Mouse (Mus musculus): ENCODE measurements at regions not wholly inside any gene's neighbourhood (a gene's known extent, or its start where the extent isn't known, plus 50 kb on each side); places are given as distances from the start of the nearest gene placed in this dataset.
"Not testable (repeated sequence)": the region's sequence is repeated elsewhere in the genome, so short reads cannot be mapped to it uniquely, and the experiment has no call there.

DNA sequence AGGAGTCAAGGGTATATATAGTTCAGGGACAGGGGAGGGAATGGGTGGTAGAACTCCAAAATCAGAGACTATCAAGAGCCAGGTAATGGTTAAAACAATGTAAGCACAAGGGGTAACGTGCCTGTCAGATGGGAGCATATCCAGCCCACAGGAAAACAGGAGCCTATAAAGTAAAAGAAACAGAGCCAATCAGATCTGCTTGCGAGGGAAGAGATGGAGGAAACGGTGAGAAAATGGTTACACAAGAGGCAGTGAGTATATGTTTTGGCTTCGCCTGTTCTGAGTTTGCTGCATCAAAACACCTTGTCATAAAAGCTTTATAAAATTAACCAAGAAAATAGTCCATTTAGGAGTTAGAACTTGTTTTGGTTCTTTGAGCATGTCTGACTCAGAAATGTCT, 204.6 kb upstream of the Serp2 start:
- no peak for DNase-seq (ENCODE audit: extremely low read depth, insufficient read length, low spot score)

DNA sequence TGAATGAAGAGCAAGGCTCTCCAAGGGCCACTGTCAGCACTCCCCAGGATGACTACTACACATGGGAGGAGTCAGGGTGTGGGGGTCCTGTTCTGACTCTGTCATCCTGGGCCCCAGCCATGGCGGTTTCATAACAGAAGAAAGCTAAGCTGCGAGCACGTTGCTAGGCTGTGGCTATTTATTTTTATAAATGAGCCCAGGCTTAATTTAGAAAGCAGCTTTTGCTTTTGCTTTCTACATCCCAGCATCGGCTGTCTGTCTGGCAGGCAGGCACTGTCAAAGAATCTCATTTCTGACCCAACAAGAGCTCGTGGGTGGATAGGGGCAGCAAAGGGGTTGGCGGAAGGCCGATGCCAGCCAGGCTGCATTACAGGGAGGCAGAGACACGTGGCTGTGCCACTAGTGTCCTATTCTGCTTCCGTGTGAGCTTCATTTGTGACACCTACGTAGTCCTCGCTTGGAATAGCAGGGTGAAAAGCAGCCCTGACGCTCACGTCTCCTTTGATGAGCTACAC, 203.9 kb upstream of the Serp2 start:
- no peak for DNase-seq (ENCODE audit: extremely low read depth, insufficient read length, low spot score)

DNA sequence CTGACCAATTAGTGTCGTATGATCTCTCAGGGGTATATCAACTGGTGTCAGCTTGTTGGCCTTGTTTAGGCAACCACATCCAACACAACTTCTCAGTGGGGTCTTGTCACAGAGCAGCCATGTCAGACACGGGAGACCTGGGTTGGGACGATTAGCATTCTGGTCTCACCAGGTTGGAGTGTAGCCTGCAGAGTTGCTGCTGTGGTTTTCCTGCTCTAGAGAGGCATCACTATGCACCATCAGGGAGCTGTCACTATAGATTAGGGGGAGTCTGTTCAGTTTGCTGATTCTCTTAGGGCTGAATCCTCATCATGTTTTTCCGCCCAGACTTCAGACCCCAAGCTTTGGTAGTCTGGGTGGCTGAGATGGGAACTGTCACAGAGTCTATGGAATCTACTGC, 202.7 kb upstream of the Serp2 start:
- DNase-seq (ENCODE audit: extremely low read depth, insufficient read length, low spot score) = no peak

DNA sequence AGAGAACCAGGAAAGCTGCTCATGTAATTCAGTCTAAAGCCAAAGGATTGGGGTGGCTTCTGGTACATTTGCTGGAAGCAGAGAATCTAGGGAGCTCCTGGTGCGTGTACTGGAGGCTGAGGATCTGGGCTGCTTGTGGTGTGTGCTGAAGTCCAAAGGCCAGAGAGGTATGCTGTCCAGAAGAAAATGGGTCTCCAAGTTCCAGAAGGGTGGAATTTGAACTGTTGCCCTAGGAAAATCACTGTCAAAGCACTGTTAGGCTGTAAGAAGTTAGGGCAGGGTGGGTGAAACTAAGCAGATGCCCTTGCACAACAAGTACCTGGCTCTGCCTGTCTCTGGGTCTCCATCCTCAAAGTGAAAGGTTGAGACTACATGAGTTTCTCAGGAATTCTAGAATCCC, 201.9 kb upstream of the Serp2 start:
- no peak for DNase-seq (ENCODE audit: extremely low read depth, insufficient read length, low spot score)

DNA sequence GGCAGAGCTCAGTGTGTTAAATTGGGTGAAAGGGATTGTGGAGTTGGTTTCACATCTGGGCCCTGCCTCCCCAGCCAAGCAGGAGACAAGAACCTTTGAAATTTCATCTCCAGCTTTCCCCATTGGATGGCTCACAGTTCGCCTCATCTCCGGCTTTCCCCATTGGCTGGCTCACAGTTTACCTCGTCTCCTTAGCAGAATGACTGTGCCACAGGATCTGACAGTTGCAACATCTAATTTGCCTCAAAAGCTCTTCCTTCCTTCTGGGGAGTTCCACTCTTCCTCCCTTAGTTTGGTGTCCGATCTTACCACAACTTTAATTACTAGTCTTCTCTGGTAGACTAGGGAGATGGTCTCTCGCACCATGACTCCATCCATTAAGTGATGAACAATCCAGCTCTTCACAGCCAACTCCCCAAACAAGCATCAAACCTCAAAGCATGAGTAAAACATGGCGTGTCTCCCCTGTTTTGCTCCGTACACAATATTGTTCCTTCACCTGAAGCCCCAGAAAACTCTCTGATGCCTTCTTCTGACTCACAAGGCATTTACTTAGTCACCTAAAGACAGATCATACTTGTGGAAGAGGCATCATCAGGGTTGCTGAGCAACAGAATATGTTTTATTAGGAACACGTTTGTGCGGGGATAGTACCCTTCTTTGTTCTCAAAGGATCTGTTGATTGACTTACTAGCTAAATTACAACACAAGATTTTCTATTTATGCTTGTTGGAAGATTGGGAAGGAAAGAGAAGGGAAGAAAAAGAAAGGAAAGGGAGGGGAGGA, 199.1 kb upstream of the Serp2 start:
- peak; percentile 42 for DNase-seq (ENCODE audit: extremely low read depth, insufficient read length, low spot score)

DNA sequence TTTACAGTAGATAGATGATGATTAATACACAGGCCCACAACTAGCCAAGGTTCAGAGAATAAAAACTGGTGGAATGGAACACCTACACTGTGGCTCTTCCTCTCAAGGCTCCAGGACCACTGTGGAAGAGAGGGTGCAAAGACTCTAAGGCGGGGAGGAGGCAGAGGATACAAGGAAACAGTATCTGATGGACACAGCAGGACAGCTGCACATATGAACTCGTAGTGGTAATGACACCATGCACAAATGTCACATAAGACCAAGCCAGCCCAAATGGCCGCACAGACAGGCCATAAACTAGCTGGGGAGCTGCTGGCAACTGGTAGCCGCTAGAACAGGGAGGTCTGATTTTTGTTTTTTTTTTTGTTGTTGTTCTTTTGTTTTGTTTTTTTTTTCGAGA, 197.0 kb upstream of the Serp2 start:
- DNase-seq (ENCODE audit: extremely low read depth, insufficient read length, low spot score) = no peak

DNA sequence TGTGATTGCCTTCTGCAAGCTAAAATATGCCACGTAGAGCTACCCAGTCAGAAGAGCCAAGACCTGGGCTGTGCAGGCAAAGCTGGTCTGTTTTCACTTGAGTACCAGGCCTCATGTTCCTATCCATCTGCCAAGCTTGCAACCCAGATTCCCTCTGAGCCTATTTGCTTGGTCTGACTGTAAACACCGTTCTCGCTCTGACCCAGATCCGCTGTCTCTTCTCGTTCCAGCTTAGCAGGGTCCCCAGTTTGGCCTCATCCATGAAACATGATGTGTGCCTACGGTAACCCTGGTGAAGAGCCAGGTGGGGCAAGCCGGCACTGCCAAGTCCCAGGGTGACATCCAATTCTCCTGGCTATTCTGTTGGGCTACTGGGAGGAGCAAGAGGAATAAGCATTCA, 192.5 kb upstream of the Serp2 start:
- no peak for DNase-seq (ENCODE audit: extremely low read depth, insufficient read length, low spot score)

DNA sequence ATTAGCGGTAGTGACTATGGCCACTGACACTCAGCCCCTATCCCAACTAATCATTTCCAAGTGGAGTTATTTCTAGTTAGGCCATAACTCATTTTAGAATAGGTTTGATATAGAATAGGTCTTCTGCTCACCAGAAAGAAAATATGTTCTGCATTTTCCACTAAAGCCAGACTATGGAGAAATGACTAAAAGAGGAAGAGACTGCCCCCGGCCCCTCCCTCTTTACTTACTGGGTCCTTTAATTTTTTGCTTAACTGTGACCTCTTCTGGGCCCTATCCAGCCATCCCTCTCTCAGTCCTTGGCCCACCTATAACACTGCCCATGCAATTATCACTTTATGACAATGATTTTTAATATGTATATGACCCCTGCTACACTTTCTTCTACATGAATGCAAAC, 192.0 kb upstream of the Serp2 start:
- DNase-seq (ENCODE audit: extremely low read depth, insufficient read length, low spot score) = no peak

DNA sequence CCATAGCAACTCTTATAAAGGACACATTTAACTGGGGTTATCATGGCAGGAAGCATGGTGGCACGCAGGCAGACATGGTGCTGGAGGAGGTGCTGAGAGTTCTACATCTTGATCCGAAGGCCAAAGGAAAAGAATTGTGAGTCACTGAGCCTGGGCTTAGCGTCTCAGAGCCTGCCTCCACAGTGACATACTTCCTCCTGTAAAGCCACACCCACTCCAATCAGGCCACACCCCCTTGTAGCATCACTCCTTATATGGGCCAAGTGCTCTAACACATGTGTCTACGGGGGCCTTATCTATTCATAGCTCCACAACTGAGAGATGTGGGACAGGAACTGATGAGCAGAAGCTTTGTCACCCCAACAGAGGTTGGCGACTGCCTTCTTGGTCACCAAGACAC, 191.1 kb upstream of the Serp2 start:
- DNase-seq (ENCODE audit: extremely low read depth, insufficient read length, low spot score) = no peak

DNA sequence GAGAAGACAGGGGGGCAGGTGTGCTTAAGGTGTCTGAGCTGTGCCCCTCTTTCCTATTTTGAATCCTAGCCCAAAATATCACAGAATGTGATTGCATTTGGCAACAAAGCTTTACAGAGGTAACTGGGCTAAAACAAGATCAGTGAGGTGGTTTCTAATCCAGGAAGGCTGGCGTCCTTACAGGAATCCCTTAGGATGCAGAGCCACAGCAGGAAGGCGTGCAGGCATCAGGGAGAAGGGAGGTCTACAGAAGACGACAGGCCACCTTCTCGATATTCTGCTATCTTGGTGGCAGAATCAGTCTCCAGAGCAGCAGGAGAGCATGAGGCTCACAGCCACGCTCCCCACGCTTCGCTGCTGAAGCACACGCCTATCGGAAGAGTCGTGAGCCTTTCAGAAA, 189.6 kb upstream of the Serp2 start:
- no peak for DNase-seq (ENCODE audit: extremely low read depth, insufficient read length, low spot score)

DNA sequence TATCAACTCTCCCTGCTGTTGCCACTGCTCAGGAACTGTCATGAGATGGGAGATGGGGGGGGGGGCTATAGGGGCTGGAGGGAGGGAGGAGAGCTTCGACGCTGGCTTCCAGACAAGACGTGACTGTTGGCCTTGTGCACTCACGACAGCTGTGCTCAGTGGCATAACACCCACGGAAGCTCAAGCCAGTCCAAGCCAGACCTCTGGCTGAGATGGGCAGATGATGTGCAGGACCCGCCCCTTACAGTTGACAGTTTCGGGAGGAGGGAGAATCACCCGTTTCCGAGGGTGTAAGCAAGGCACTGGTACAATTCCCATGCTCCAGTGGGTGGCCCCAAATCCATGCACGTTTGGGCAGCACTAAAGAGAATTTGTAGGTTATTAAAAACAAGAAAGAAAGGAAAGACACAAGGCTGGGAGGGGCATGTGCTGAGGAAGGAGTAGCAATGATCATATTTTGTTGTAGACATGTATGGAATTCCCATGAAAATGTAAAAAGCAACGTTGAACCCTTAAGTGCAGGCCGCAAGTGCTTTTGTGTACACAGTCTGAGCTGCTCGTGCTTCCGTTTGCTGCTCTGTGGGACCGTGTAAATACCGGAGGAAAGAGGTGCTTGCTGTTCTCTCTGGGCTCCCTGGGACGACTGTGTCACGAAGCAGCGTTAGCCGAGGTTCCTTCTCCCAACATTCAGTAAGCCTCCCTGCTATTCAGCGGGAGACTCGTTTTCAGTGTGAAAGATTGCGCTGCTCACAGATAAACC, 188.2 kb upstream of the Serp2 start:
- DNase-seq (ENCODE audit: extremely low read depth, insufficient read length, low spot score) = no peak

DNA sequence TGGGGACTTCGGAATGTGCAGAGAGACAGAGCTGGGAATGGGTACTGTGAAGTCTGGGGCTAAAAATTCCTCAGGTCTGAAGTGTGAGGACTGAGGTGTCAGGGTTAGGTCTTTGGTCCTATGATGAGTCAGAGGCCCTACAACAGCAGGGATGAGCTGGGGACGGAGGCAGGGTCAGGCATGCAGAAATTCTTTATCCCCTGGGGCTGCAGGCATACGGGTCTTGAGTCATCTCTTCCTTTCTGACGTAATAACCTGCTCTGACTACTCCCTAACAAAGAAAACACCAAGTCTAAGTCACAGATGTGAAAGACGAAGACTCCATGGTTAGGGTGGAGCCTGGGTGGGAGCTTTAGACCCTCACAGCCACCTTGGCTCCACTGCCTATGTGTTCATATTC, 185.6 kb upstream of the Serp2 start:
- peak; percentile 58 for DNase-seq (ENCODE audit: extremely low read depth, insufficient read length, low spot score)

DNA sequence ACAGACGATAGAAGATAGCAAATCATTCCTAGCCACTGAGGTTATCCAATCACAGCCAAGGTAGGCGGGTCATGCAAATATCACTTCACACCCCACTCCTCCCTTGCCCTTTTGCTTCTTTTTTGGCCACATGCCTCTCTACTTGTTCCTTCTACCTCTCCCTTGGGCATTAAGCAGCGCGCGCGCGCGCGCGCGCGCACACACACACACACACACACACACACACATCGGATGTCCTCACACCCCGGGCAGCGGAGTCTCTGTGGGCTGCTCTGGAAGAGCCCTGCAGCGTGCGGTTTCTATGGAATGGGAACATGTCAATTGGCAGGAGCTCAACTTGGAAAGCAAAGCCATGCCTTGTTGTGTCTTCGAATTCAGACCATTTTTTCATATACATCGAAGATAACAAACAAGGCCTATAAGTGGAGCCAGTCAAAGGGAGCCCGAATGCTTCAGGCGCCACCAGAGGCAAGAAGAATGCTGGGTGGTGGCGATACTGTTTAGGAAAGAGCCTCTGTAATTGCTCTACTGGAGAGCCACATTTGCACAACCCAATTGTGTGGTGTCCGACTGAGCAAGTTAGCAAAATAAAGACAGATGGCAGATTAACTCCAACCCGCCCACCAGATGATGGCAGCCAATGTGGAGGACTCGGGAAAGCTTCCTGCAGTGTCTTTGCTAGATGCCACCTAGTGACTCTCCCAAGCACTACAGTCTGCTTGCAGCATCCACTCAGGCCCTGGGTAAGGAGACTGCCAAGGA, 183.3 kb upstream of the Serp2 start:
- DNase-seq (ENCODE audit: extremely low read depth, insufficient read length, low spot score) = no peak

DNA sequence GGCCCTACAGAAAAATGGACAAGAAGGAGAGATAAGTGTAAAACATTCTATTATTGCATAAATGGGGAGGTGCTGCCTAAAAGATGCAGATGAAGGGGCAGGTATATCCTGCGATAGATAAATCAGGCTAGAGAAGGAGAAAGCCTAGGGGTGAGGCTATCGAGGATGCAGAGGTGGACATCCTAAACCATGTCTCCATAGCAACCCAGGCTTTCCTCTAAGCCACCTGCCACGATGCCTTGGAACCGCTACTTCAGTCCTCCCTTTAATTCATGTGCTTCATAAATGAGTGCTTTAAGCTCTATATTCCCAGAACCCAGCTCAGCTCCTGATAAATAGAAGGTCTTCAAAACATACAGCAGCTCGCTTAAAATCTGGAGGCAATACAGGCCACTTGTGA, 179.3 kb upstream of the Serp2 start:
- DNase-seq (ENCODE audit: extremely low read depth, insufficient read length, low spot score) = no peak

DNA sequence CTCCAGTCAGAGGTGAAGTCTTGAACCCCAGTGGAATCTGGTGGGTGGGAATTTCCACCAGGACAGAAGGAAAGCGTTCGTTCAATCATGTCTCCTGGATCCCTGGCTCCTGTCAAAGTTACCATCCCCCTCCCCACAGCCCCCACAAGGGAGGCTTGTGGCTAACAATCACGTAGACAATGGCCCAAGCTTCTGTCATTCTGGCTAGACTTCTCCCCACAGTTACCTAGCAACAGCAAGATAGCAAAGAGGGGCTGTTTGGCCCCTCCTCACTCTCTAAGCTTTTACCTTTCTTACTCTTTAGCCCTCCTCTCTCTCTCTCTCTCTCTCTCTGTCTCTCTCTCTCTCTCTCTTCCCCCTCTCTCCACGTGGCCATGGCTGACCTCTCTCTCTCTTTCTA, 178.4 kb upstream of the Serp2 start:
- DNase-seq (ENCODE audit: extremely low read depth, insufficient read length, low spot score) = no peak

DNA sequence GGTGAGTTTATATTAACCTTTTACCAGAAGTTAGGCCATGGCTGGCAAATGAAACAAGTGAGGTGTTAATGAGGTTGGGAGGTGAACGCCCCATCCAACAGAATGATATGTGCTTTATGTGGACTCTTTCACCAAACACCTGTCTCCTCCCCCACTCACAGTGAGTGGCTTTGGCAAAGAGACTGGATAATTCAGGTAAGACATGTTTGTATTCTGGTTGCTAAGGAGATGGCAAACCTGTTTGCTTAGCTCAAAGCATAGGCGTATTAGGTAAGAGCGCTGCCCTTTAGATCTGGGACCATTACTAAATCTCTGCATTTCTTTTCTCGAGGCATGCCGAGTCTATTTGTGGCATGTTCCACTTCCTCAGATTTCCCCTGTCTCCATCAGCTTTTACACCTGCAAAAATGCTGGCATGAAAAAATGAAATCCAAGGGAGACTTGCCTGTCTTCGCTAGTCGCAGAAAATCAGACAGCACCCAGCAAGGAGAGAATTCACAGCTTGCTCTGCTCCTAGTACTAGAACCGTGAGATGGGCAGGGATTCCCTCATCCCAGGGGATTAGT, 176.7 kb upstream of the Serp2 start:
- no peak for DNase-seq (ENCODE audit: extremely low read depth, insufficient read length, low spot score)

DNA sequence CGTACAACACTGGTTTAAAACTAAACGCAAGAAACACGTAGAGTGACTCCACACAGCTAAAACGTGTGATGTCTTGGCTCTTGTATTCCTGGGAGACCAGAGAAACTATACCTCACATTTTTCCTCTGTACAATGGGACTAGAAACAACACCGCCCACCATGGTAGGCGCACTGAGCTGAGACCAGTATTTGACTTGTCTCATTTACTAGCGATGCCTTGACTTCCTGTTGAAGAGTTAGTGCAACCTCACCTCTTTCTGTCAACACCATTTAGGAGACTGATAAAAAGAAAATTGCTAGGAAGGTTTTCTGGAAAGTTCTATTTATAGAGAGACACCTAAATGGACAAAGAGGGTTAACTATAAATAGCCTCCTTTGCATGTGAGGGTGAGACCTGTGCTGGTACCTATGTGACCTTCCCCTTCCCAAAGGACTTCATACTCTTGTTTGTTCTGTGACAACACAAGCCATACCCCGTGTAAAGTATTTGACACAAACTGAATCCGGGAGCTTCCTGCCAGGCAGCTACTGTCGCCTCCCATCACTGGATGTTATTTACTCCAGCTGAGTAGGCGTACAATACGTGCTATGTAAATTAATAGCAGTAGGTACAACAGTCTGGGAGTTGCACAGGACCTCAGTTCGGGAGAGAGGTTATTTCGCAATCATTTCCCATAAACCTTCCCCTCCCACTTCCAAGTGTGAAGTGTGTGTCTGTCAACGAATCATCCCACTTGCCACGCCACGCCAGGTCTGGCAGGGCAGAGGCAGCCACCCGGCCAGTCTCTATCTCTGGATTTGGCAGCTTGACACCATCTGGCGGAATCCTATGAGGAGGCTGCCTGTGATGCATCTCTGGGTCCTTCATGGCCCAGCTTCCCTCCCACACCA, 174.7 kb upstream of the Serp2 start:
- DNase-seq (ENCODE audit: extremely low read depth, insufficient read length, low spot score) = peak; percentile 34

DNA sequence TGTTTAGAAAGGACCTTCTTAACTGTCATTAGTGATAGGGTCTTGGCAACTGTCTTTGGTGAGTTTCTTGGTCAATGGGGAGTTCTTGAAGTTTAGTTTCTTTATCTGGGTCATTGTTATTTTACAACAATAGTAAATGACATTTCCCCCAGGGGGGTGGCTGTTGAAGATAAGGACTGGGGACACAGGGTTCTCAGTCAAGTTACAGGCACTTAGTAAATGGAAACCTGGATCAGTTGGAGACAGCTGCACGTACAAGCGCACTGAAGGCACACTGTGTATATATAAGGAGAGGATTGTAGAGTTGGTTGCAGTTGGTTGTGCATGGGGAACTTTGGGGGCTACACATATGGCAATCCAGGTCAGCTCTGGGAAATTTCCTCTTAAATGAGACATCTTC, 169.2 kb upstream of the Serp2 start:
- DNase-seq (ENCODE audit: extremely low read depth, insufficient read length, low spot score) = no peak

DNA sequence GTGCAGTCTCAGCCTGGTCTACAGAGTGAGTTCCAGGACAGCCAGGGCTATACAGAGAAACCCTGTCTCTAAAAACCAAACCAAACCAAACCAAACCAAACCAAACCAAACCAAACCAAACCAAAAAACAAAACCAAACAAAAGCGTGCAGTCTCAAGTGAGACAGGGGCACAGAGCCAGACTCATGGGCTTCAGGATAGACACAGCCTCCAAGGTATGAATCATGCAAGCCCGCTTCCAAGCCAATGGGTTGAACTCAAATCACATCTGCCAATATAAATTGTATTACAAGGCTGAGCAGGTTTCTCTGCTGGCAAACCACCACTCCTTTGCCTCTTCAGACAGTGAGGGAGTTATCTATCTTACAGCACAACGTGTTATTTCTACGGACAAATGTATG, 168.5 kb upstream of the Serp2 start:
- not testable (repeated sequence) for DNase-seq (ENCODE audit: extremely low read depth, insufficient read length, low spot score)

DNA sequence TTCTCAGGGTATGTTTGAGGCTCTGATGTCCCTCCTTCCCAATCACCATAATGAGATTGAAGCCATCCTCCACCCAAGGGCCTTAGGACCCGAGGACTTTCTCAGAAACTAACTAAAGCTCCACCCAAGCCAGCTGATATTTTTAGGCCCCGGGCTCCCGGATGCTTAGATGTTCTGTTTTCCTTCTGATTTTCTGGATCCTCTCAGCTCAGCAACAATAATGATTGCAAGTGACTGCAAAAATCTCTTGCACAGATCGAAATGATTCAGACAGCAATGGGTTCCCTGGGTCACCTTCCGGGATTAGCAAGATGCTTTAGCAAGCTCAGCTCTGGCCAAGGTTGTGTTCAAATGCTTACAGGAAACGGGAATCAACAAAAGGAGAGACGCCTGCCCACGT, 168.1 kb upstream of the Serp2 start:
- no peak for DNase-seq (ENCODE audit: extremely low read depth, insufficient read length, low spot score)

Measured in 3134 (cell line).